Mouse (Mus musculus): ENCODE data around the gene Snrnp35. TPM values are rescaled to one million over a fixed set of nuclear protein-coding genes. Genes with fewer than 3 reads are reported as not detected.

The Snrnp35 gene
- 4.8 TPM for polyA plus RNA-seq (2014; fragmentation: Illumina TruSeq; extraction: RNeasy Lipid Tissue Mini Kit (QIAGEN cat#74804); ENCODE audit: low read depth, low replicate concordance)

DNA sequence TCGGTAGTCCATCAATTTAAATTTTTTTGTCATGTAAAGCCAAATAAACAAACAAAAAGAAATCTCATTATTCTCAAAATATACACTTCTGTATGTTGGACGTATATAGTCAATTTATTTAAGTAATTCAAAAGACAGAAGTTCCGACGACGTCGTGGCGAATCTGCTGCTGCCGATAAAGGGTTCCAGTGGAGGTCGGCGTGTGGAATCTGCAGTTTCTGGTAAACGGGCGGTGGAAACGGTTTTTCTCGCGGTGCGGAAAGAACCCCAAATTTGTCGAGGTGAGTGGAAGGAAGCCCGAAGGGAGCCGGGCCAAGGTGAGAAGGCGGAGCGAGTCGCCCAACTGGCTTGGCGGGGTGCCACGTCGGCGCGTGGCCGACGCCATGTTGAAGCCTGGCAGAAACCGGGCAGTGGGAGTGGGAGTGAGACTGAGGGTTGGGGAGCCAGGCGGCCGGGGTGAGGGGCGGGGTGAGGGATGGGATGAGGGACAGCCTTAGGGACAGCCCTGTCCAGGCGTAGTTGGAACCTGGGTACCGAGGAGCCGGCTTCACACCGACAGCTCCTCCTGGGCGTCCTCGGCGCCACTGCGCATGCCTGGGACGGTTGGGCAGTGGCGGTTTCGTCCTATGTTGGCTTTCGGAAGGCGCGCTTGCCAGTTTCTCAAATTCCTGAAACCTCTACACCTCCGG lies at the start of gene Snrnp35:
Snrnp35 (plus strand) TSS at position 169 of the 689 bp plus-strand sequence.

DNA sequence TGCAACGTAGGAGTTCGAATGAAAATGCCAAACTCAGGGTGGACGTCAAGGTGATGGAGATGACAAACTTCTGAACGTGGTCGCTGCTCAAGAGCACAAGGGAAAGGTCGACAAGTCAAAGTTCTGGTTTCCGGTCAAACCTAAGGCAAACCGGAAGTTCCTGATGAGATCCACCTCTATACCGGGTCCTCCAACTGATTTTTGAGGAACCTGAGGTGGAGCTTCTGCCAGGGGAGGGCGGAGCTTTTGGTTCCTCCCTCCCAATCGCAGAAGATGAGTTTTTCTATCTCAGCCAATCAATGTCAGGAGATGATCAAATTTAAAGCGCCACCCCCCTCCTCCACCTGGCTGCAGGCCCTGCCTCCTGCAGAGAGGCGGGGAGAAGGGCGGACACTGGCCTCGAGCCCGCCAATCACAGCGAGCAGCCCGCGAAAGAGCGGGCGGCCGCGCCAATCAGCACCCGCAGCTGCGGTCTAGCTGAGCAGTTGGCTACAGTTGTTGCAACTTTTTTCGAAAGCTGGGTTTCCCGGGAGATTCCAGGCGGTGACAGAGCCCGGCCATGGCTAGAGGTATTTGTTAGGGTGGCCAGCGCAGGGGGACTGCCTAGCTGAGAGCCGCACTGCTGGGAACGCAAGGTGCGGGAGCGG lies 43.4 kb upstream of the Snrnp35 start, which contains the start of gene Kmt5a:
Kmt5a (plus strand) TSS at position 484 of the 647 bp plus-strand sequence.

DNA sequence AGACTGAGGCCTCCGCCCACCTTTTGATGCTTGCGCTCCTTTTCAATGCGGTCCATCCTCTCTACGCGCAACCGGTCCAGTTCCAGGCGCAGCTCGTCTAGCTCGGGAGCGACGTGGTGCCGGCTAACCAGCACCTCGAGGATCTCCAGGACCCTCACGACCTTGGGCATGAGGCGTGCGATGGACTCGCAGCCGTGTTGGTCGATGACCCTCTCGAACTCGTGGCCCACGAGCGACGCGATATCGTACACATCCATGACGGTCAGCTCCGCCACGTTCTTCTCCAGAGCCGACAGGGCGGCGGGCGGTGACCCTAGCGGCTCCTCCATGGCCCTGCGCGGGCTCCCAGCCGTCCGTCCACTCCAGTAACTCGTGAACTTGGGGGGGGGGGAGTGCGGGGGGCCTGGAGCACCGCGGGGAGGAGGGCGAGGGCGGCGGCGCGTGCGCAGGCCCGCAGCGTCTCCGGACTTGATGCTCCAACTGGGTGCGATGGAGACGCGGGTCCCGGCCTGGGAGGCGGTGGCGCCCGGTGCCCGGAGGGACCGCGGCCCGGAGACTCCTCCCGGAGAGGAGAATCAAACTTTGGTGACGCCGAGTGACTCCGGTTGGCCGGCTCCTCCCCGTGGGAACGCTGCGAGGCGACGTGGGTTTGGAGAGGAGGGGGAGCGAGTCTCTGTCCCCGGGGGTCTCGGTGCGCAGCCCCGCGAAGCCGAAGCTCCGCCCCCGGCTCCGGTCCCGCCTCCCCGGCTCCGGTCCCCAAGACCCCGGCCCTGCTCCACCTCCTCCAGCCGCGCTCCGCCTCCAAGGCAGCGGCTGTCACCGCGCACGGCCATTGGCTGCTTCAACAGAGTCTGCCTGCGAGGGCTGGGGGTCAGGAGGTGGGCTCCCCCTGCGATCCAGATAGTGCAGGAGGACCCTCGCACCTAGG lies 48.0 kb downstream of the Snrnp35 start, which contains the start of gene Rilpl1:
Rilpl1 (minus strand) TSS at position 737 of the 928 bp plus-strand sequence.

DNA sequence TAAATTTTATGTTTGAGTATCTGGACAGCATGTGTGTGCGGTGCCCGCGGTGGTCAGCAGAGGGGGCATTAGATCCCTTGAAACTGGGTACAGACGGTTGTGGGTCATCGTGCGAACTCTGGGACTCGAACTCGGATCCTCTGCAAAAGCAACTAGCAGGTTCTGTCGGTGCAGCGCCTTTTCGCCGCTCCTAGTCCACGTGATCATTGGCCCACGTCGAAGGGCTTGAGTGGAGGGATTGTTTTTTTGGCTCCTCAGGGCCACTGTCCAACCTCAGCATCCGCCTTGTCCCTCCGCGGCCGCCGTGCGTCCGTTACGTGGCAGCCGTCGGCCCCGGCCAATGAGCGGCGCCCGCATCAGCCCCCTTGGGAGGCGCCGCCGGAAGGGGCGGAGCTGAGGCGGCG lies 57.5 kb downstream of the Snrnp35 start, which contains the start of gene Tmed2:
Tmed2 (plus strand) TSS at position 313 of the 404 bp plus-strand sequence.

Other genes with a start within 250 kb of the Snrnp35 start
- gene Pitpnm2, start 233.4 kb upstream of the Snrnp35 start, polyA plus RNA-seq (2014; fragmentation: Illumina TruSeq; extraction: RNeasy Lipid Tissue Mini Kit (QIAGEN cat#74804); ENCODE audit: low read depth, low replicate concordance) = 12.0 TPM
- 51.4 TPM for gene Mphosph9, start 155.2 kb upstream of the Snrnp35 start, polyA plus RNA-seq (2014; fragmentation: Illumina TruSeq; extraction: RNeasy Lipid Tissue Mini Kit (QIAGEN cat#74804); ENCODE audit: low read depth, low replicate concordance)
- gene 2810006K23Rik, start 155.0 kb upstream of the Snrnp35 start, polyA plus RNA-seq (2014; fragmentation: Illumina TruSeq; extraction: RNeasy Lipid Tissue Mini Kit (QIAGEN cat#74804); ENCODE audit: low read depth, low replicate concordance) = 7.6 TPM
- 44.7 TPM for gene Cdk2ap1, start 120.1 kb upstream of the Snrnp35 start, polyA plus RNA-seq (2014; fragmentation: Illumina TruSeq; extraction: RNeasy Lipid Tissue Mini Kit (QIAGEN cat#74804); ENCODE audit: low read depth, low replicate concordance)
- 238 TPM for gene Sbno1, start 57.1 kb upstream of the Snrnp35 start, polyA plus RNA-seq (2014; fragmentation: Illumina TruSeq; extraction: RNeasy Lipid Tissue Mini Kit (QIAGEN cat#74804); ENCODE audit: low read depth, low replicate concordance)
- 31.7 TPM for gene Kmt5a, start 43.2 kb upstream of the Snrnp35 start, polyA plus RNA-seq (2014; fragmentation: Illumina TruSeq; extraction: RNeasy Lipid Tissue Mini Kit (QIAGEN cat#74804); ENCODE audit: low read depth, low replicate concordance)
- 2.6 TPM for gene Rilpl2, start 4.8 kb upstream of the Snrnp35 start, polyA plus RNA-seq (2014; fragmentation: Illumina TruSeq; extraction: RNeasy Lipid Tissue Mini Kit (QIAGEN cat#74804); ENCODE audit: low read depth, low replicate concordance)
- gene Rilpl1, start 48.3 kb downstream of the Snrnp35 start, polyA plus RNA-seq (2014; fragmentation: Illumina TruSeq; extraction: RNeasy Lipid Tissue Mini Kit (QIAGEN cat#74804); ENCODE audit: low read depth, low replicate concordance) = 1.0 TPM
- 384 TPM for gene Tmed2, start 57.6 kb downstream of the Snrnp35 start, polyA plus RNA-seq (2014; fragmentation: Illumina TruSeq; extraction: RNeasy Lipid Tissue Mini Kit (QIAGEN cat#74804); ENCODE audit: low read depth, low replicate concordance)
- 4.5 TPM for gene Ddx55, start 69.7 kb downstream of the Snrnp35 start, polyA plus RNA-seq (2014; fragmentation: Illumina TruSeq; extraction: RNeasy Lipid Tissue Mini Kit (QIAGEN cat#74804); ENCODE audit: low read depth, low replicate concordance)
- gene Eif2b1, start 96.0 kb downstream of the Snrnp35 start, polyA plus RNA-seq (2014; fragmentation: Illumina TruSeq; extraction: RNeasy Lipid Tissue Mini Kit (QIAGEN cat#74804); ENCODE audit: low read depth, low replicate concordance) = 32.2 TPM
- gene Gtf2h3, start 96.0 kb downstream of the Snrnp35 start, polyA plus RNA-seq (2014; fragmentation: Illumina TruSeq; extraction: RNeasy Lipid Tissue Mini Kit (QIAGEN cat#74804); ENCODE audit: low read depth, low replicate concordance) = 7.7 TPM
- 9.3 TPM for gene Atp6v0a2, start 145.4 kb downstream of the Snrnp35 start, polyA plus RNA-seq (2014; fragmentation: Illumina TruSeq; extraction: RNeasy Lipid Tissue Mini Kit (QIAGEN cat#74804); ENCODE audit: low read depth, low replicate concordance)
- gene Dnah10, start 242.0 kb downstream of the Snrnp35 start, polyA plus RNA-seq (2014; fragmentation: Illumina TruSeq; extraction: RNeasy Lipid Tissue Mini Kit (QIAGEN cat#74804); ENCODE audit: low read depth, low replicate concordance) = 7.5 TPM

Data from testis, adult 10 weeks (tissue).